Mouse (Mus musculus) E14TG2a.4 (cell line): ENCODE results near the gene Gclc.
A peak's percentile ranks its signal among the peaks of the same experiment; 100 is the strongest.

ENCODE experiments used
- H3K27me3 ChIP-seq: 2 replicates; pipeline ENCODE4 v1.6.1; 2014; ENCODE audit warnings: low read length, control low read depth; ENCODE audit not compliant: insufficient read depth
- H3K36me3 ChIP-seq: 2 replicates; pipeline ENCODE4 v1.6.1; 2014; ENCODE audit warnings: low read length, control low read depth; ENCODE audit not compliant: insufficient read depth
- H3K4me1 ChIP-seq: replicated peaks from 2 replicates; pipeline ENCODE4 v1.6.1; 2014; ENCODE audit warnings: low read depth, low read length, control low read depth
- H3K4me3 ChIP-seq: replicated peaks from 2 replicates; pipeline ENCODE4 v1.5.1; 2014; ENCODE audit warnings: mild to moderate bottlenecking, low read length
- H3K9me3 ChIP-seq: 2 replicates; pipeline ENCODE4 v1.6.1; 2014; ENCODE audit warnings: low read length, control low read depth
- CTCF ChIP-seq: conservative IDR thresholded peaks from 2 replicates; pipeline ENCODE4 v1.5.1; 2014; ENCODE audit warnings: low read length
- NANOG ChIP-seq: IDR thresholded peaks from 2 replicates; pipeline ENCODE4 v1.6.1; 2014; ENCODE audit warnings: borderline replicate concordance, low read length, mixed read lengths
- POU5F1 ChIP-seq: IDR thresholded peaks from 2 replicates; pipeline ENCODE4 v1.6.1; 2014; ENCODE audit warnings: low read length, borderline replicate concordance

Gene Gclc

GRCm38 (mm10) chr9:77808481-77808880 is 54.1 kb downstream of the Gclc start:
- TF ChIP-seq CTCF (no peak), NANOG (no peak), POU5F1 (no peak)
- Histone ChIP-seq H3K36me3 (no peaks in the 10 kb centered on the region), H3K4me3 (no peak overlapping the region), H3K4me1 (no peaks in the 10 kb centered on the region), H3K27me3 (no peaks in the 10 kb centered on the region), H3K9me3 (no peaks in the 10 kb centered on the region)

- Histone ChIP-seq H3K4me3 (no peak overlapping the region), H3K9me3 (peaks cover 11% of the 10 kb centered on the region; the same call in 1 of the 2 replicates), H3K4me1 (peaks cover 18% of the 10 kb centered on the region), H3K36me3 (no peaks in the 10 kb centered on the region), H3K27me3 (no peaks in the 10 kb centered on the region)
- no peak for TF ChIP-seq POU5F1
- no peak for TF ChIP-seq CTCF
- no peak for TF ChIP-seq NANOG
Observed at GRCm38 (mm10) chr9:77818858-77819257, 64.5 kb downstream of the Gclc start.

GRCm38 (mm10) chr9:77819318-77819717 is 65.0 kb downstream of the Gclc start:
- no peak overlapping the region for H3K4me3 ChIP-seq
- no peaks in the 10 kb centered on the region for H3K36me3 ChIP-seq
- peaks cover 11% of the 10 kb centered on the region; the same call in 1 of the 2 replicates for H3K9me3 ChIP-seq
- no peaks in the 10 kb centered on the region for H3K27me3 ChIP-seq
- H3K4me1 ChIP-seq = peaks cover 18% of the 10 kb centered on the region
- peak; percentile 25 for TF ChIP-seq CTCF
- TF ChIP-seq NANOG = no peak

- TF ChIP-seq CTCF (no peak), POU5F1 (no peak), NANOG (no peak)
Observed at GRCm38 (mm10) chr9:77820836-77821235, 66.5 kb downstream of the Gclc start.

GRCm38 (mm10) chr9:77825380-77825961 is 71.1 kb downstream of the Gclc start:
- Histone ChIP-seq H3K36me3 (no peaks in the 10 kb centered on the region), H3K9me3 (0 out of 2 replicates have a peak, but pooled peaks cover 6% of the 10 kb centered on the region), H3K4me1 (peaks cover 16% of the 10 kb centered on the region), H3K4me3 (no peak overlapping the region), H3K27me3 (no peaks in the 10 kb centered on the region)
- TF ChIP-seq CTCF = no peak
- no peak for TF ChIP-seq NANOG
- no peak for TF ChIP-seq POU5F1

More at GRCm38 (mm10) chr9:77820836-77821235, 66.5 kb downstream of the Gclc start:
- Histone ChIP-seq H3K4me3 (no peak overlapping the region), H3K36me3 (no peaks in the 10 kb centered on the region), H3K9me3 (peaks cover 11% of the 10 kb centered on the region; the same call in 1 of the 2 replicates), H3K4me1 (peaks cover 26% of the 10 kb centered on the region), H3K27me3 (no peaks in the 10 kb centered on the region)

GRCm38 (mm10) chr9:77826237-77826636 is 71.9 kb downstream of the Gclc start:
- no peaks in the 10 kb centered on the region for H3K9me3 ChIP-seq
- no peak overlapping the region for H3K4me3 ChIP-seq
- H3K36me3 ChIP-seq = no peaks in the 10 kb centered on the region
- no peak for TF ChIP-seq POU5F1
- no peaks in the 10 kb centered on the region for H3K27me3 ChIP-seq
- peaks cover 12% of the 10 kb centered on the region for H3K4me1 ChIP-seq

GRCm38 (mm10) chr9:77828531-77828965 is 74.2 kb downstream of the Gclc start:
- TF ChIP-seq CTCF (no peak), NANOG (no peak), POU5F1 (no peak)
- Histone ChIP-seq H3K27me3 (no peaks in the 10 kb centered on the region), H3K4me1 (peaks cover 12% of the 10 kb centered on the region)

GRCm38 (mm10) chr9:77834259-77834993 is 80.1 kb downstream of the Gclc start:
- TF ChIP-seq NANOG (no peak), POU5F1 (no peak), CTCF (no peak)
- Histone ChIP-seq H3K27me3 (no peaks in the 10 kb centered on the region), H3K36me3 (no peaks in the 10 kb centered on the region), H3K4me1 (peaks cover 5% of the 10 kb centered on the region), H3K9me3 (no peaks in the 10 kb centered on the region), H3K4me3 (no peak overlapping the region)

More at GRCm38 (mm10) chr9:77828531-77828965, 74.2 kb downstream of the Gclc start:
- Histone ChIP-seq H3K36me3 (no peaks in the 10 kb centered on the region), H3K9me3 (no peaks in the 10 kb centered on the region), H3K4me3 (no peak overlapping the region)

- Histone ChIP-seq H3K9me3 (no peaks in the 10 kb centered on the region), H3K4me3 (no peak overlapping the region), H3K4me1 (peaks cover 5% of the 10 kb centered on the region), H3K27me3 (no peaks in the 10 kb centered on the region), H3K36me3 (no peaks in the 10 kb centered on the region)
- TF ChIP-seq POU5F1 (no peak), NANOG (no peak), CTCF (no peak)
Observed at GRCm38 (mm10) chr9:77835122-77835521, 80.8 kb downstream of the Gclc start.
